Mouse (Mus musculus): Measurements from ENCODE around the gene Erich6b. TPM values are rescaled to one million over a fixed set of nuclear protein-coding genes. Genes with fewer than 3 reads are reported as not detected.

Gene Erich6b
- not detected in 2 replicates for total RNA-seq (2014; rRNA removed; ENCODE audit: low replicate concordance)
- not detected in 2 replicates for polyA plus RNA-seq (2015; fragmentation: Nextera tagmentation; extraction: Ambion mirVana)

DNA sequence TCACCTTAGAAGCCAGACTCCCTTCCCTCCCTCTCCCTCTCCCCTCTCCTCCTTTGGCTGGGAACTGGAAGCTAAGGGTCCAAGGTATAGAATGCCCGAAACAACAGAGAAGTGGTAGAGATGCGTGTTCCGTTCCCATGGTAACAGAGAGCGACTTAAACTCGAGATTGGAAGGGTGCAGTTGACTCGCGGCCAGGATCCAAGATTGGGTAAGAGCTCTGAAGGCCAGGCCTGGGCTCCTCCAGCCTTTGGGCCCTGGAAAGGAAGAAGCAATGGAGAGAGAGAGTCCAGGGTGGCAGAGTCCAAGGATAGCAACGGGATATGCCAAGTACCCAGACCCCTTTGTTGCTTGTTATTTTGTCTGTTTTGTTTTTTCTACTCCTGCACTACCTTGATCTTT lies at the start of gene Erich6b:
Gene Erich6b, plus strand, starts transcription at position 180 of the 400 bp plus-strand sequence.
- TF ChIP-seq CTCF (IDR thresholded peaks at IDR 0.05; ENCODE audit: low read depth) (no peak), EP300 (IDR thresholded peaks at IDR 0.05; ENCODE audit: low read depth) (no peak)
- no peaks in the 10 kb centered on the region for H3K9me3 ChIP-seq (replicated peaks; ENCODE audit: control insufficient read depth, low read length)
- H3K27me3 ChIP-seq (ENCODE audit: control insufficient read depth, insufficient read depth, low read length): 0 out of 2 replicates have a peak, but pooled peaks cover 4% of the 10 kb centered on the region
- H3K4me2 ChIP-seq (ENCODE audit: low read depth, low read length): no peak within 1 kb of the TSS
- H3K27ac ChIP-seq (ENCODE audit: low read depth): no peak within 1 kb of the TSS
- peaks cover 7% of the 10 kb centered on the region; the same call in 1 of the 2 replicates for H3K4me1 ChIP-seq (ENCODE audit: control insufficient read depth, insufficient read depth)
- no peak within 1 kb of the TSS for H3K9ac ChIP-seq (replicated peaks; ENCODE audit: low read depth, low read length)
- no peak for ATAC-seq (ENCODE audit: insufficient read depth, low read depth)
- no peak within 1 kb of the TSS for H3K4me3 ChIP-seq (ENCODE audit: low read depth, low read length)
- DNase-seq (ENCODE audit: low spot score): no peak
- no peaks in the 10 kb centered on the region for H3K36me3 ChIP-seq (replicated peaks; ENCODE audit: control insufficient read depth, insufficient read depth, low read length)
- WGBS: 78% methylated on average over 8 of the region's 8 CpGs

GRCm38 (mm10) chr14:75592978-75593377 lies 49.1 kb upstream of the Erich6b start, which contains the start of gene Spert:
Spert (minus strand) TSS chr14:75593116.
- TF ChIP-seq CTCF (IDR thresholded peaks at IDR 0.05; ENCODE audit: low read depth) (no peak), EP300 (IDR thresholded peaks at IDR 0.05; ENCODE audit: low read depth) (no peak)
- Histone ChIP-seq H3K9me3 (replicated peaks; ENCODE audit: control insufficient read depth, low read length) (no peaks in the 10 kb centered on the region), H3K4me2 (ENCODE audit: low read depth, low read length) (no peak within 1 kb of the TSS), H3K27me3 (ENCODE audit: control insufficient read depth, insufficient read depth, low read length) (no peaks in the 10 kb centered on the region), H3K4me3 (ENCODE audit: low read depth, low read length) (no peak within 1 kb of the TSS), H3K9ac (replicated peaks; ENCODE audit: low read depth, low read length) (no peak within 1 kb of the TSS), H3K4me1 (ENCODE audit: control insufficient read depth, insufficient read depth) (no peaks in the 10 kb centered on the region), H3K36me3 (replicated peaks; ENCODE audit: control insufficient read depth, insufficient read depth, low read length) (no peaks in the 10 kb centered on the region), H3K27ac (ENCODE audit: low read depth) (no peak within 1 kb of the TSS)
- DNase-seq (ENCODE audit: low spot score): no peak
- 55% methylated on average over 3 of the region's 3 CpGs for WGBS
- ATAC-seq (ENCODE audit: insufficient read depth, low read depth): no peak

DNA sequence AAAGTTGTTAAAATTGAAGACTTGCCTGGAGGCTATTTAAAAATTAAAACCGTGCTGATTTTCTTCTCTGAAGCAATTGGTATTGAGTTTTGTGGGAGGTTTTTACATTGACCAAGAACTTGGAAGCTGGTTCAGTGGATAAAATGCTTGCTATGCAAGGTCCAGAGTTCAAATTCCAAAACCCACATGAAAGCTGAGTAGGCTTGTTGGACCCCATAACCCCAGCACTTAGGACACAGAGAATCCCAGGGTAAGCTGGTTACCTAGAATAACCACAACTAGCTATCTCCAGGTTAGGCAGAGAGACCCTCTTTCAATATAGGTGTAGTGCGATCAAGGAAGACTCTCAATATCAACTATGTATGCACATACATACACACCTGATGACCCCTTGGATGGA lies 32.9 kb upstream of the Erich6b start:
- H3K27me3 ChIP-seq (ENCODE audit: control insufficient read depth, insufficient read depth, low read length): no peaks in the 10 kb centered on the region
- no peaks in the 10 kb centered on the region for H3K9me3 ChIP-seq (replicated peaks; ENCODE audit: control insufficient read depth, low read length)
- 77% methylated on average over 2 of the region's 2 CpGs for WGBS
- DNase-seq (ENCODE audit: low spot score): no peak
- no peak for ATAC-seq (ENCODE audit: insufficient read depth, low read depth)
- no peak overlapping the region for H3K9ac ChIP-seq (replicated peaks; ENCODE audit: low read depth, low read length)
- no peak overlapping the region for H3K4me2 ChIP-seq (ENCODE audit: low read depth, low read length)
- no peak overlapping the region for H3K27ac ChIP-seq (ENCODE audit: low read depth)
- H3K4me1 ChIP-seq (ENCODE audit: control insufficient read depth, insufficient read depth): no peaks in the 10 kb centered on the region
- H3K4me3 ChIP-seq (ENCODE audit: low read depth, low read length): no peak overlapping the region
- no peaks in the 10 kb centered on the region for H3K36me3 ChIP-seq (replicated peaks; ENCODE audit: control insufficient read depth, insufficient read depth, low read length)
- TF ChIP-seq EP300 (IDR thresholded peaks at IDR 0.05; ENCODE audit: low read depth) (no peak), CTCF (IDR thresholded peaks at IDR 0.05; ENCODE audit: low read depth) (no peak)

- TF ChIP-seq CTCF (IDR thresholded peaks at IDR 0.05; ENCODE audit: low read depth) (no peak), EP300 (IDR thresholded peaks at IDR 0.05; ENCODE audit: low read depth) (no peak)
- Histone ChIP-seq H3K9me3 (replicated peaks; ENCODE audit: control insufficient read depth, low read length) (no peaks in the 10 kb centered on the region), H3K4me3 (ENCODE audit: low read depth, low read length) (no peak overlapping the region), H3K4me2 (ENCODE audit: low read depth, low read length) (no peak overlapping the region), H3K4me1 (ENCODE audit: control insufficient read depth, insufficient read depth) (no peaks in the 10 kb centered on the region), H3K27me3 (ENCODE audit: control insufficient read depth, insufficient read depth, low read length) (no peaks in the 10 kb centered on the region), H3K27ac (ENCODE audit: low read depth) (no peak overlapping the region), H3K9ac (replicated peaks; ENCODE audit: low read depth, low read length) (no peak overlapping the region), H3K36me3 (replicated peaks; ENCODE audit: control insufficient read depth, insufficient read depth, low read length) (no peaks in the 10 kb centered on the region)
- DNase-seq (ENCODE audit: low spot score): no peak
- ATAC-seq (ENCODE audit: insufficient read depth, low read depth): no peak
- 81% methylated on average over 6 of the region's 6 CpGs for WGBS
Observed at GRCm38 (mm10) chr14:75616375-75616774, 25.7 kb upstream of the Erich6b start.

DNA sequence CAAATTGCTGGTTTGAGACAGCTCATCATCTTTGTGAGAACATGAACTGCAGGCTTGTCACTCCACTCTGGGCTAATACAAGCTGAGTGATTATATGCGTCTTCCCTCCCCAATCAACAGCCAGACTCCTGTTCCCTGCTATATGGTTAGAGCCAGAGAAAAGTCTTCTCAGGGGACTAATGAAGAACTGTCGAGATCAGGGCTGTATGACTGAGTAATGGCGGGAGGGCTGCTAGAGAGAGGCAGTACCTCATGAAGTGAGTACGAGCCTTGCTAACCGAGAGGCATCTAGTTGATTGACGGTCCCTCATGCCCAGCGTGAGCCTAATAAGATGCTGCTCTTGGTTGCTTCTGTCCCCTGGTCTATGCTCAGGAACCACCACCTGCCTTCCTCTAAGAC lies 19.1 kb upstream of the Erich6b start:
- Histone ChIP-seq H3K27ac (ENCODE audit: low read depth) (no peak overlapping the region), H3K9me3 (replicated peaks; ENCODE audit: control insufficient read depth, low read length) (no peaks in the 10 kb centered on the region), H3K4me1 (ENCODE audit: control insufficient read depth, insufficient read depth) (no peaks in the 10 kb centered on the region), H3K4me3 (ENCODE audit: low read depth, low read length) (no peak overlapping the region), H3K4me2 (ENCODE audit: low read depth, low read length) (no peak overlapping the region), H3K36me3 (replicated peaks; ENCODE audit: control insufficient read depth, insufficient read depth, low read length) (no peaks in the 10 kb centered on the region), H3K27me3 (ENCODE audit: control insufficient read depth, insufficient read depth, low read length) (no peaks in the 10 kb centered on the region), H3K9ac (replicated peaks; ENCODE audit: low read depth, low read length) (no peak overlapping the region)
- TF ChIP-seq CTCF (IDR thresholded peaks at IDR 0.05; ENCODE audit: low read depth) (no peak), EP300 (IDR thresholded peaks at IDR 0.05; ENCODE audit: low read depth) (no peak)
- DNase-seq (ENCODE audit: low spot score): no peak
- WGBS: 76% methylated on average over 7 of the region's 7 CpGs
- ATAC-seq (ENCODE audit: insufficient read depth, low read depth): no peak

GRCm38 (mm10) chr14:75628870-75629269 lies 13.2 kb upstream of the Erich6b start:
- no peak overlapping the region for H3K4me3 ChIP-seq (ENCODE audit: low read depth, low read length)
- H3K27ac ChIP-seq (ENCODE audit: low read depth): no peak overlapping the region
- H3K27me3 ChIP-seq (ENCODE audit: control insufficient read depth, insufficient read depth, low read length): no peaks in the 10 kb centered on the region
- H3K4me1 ChIP-seq (ENCODE audit: control insufficient read depth, insufficient read depth): no peaks in the 10 kb centered on the region
- H3K9me3 ChIP-seq (replicated peaks; ENCODE audit: control insufficient read depth, low read length): no peaks in the 10 kb centered on the region
- no peak for DNase-seq (ENCODE audit: low spot score)
- no peak for TF ChIP-seq EP300 (IDR thresholded peaks at IDR 0.05; ENCODE audit: low read depth)
- no peak for TF ChIP-seq CTCF (IDR thresholded peaks at IDR 0.05; ENCODE audit: low read depth)
- H3K4me2 ChIP-seq (ENCODE audit: low read depth, low read length): no peak overlapping the region
- no peak for ATAC-seq (ENCODE audit: insufficient read depth, low read depth)
- WGBS: 83% methylated on average over 8 of the region's 8 CpGs
- H3K36me3 ChIP-seq (replicated peaks; ENCODE audit: control insufficient read depth, insufficient read depth, low read length): no peaks in the 10 kb centered on the region
- no peak overlapping the region for H3K9ac ChIP-seq (replicated peaks; ENCODE audit: low read depth, low read length)
